Comparison of ENCODE assay signal across 16 mouse cellular contexts in genomic region chr1:84890503-84890902, GRCm38 (mm10). TPM values are rescaled to one million over a fixed set of nuclear protein-coding genes. Genes with fewer than 3 reads are reported as not detected.
DNase-seq lines count a peak whose midpoint lies in the region; ATAC-seq lines count a peak whose summit lies in the region.
"Had no signal": no experiment of that assay in that cellular context is flagged by ENCODE, and none has a peak within 500 bp of the region (broad histone marks: within the 10 kb centered on the region; RNA-seq: fewer than 3 reads in every experiment).

No protein-coding gene starts in this region.

- H3K9ac ChIP-seq in hindbrain, embryonic 13.5 days = no peak overlapping the region
- H3K9ac ChIP-seq in neural tube, embryonic 12.5 days = no peak overlapping the region
- H3K9ac ChIP-seq: embryonic facial prominence, embryonic 15.5 days; heart, embryonic 12.5 days; limb, embryonic 12.5 days; liver, embryonic 14.5 days had no signal

- DNase-seq in ES-CJ7 (ENCODE audit: low read depth, low spot score) = peak; percentile 94
- peak; percentile 24 for DNase-seq in forebrain, embryonic 10.5 days (ENCODE audit: extremely low spot score, low spot score)
- DNase-seq in right cerebral cortex, postnatal 10 days (ENCODE audit: low spot score in 2 of 2) = no peak
- no peak for DNase-seq in frontal cortex, postnatal 10 days (ENCODE audit: low spot score in 2 of 2)
- no peak for DNase-seq in MN1 (ENCODE audit: low spot score)
- DNase-seq: adrenal gland, adult 8-10 months; cerebellum, adult 2 months; kidney, adult 8-10 months had no signal

- H3K4me3 ChIP-seq in forebrain, embryonic 10.5 days = no peak overlapping the region
- no peak overlapping the region for H3K4me3 ChIP-seq in hindbrain, embryonic 13.5 days
- H3K4me3 ChIP-seq in neural tube, embryonic 12.5 days = no peak overlapping the region
- H3K4me3 ChIP-seq: embryonic facial prominence, embryonic 15.5 days; heart, embryonic 12.5 days; left cerebral cortex, adult 2 months; limb, embryonic 12.5 days had no signal

- peak overlapping the region; percentile 84 for H3K27ac ChIP-seq in forebrain, embryonic 10.5 days
- peak overlapping the region; percentile 77 for H3K27ac ChIP-seq in hindbrain, embryonic 13.5 days
- 0 out of 2 replicates have a peak overlapping the region, but pooled peaks have one; percentile 53 for H3K27ac ChIP-seq in neural tube, embryonic 12.5 days
- H3K27ac ChIP-seq: embryonic facial prominence, embryonic 15.5 days; left cerebral cortex, adult 2 months; limb, embryonic 12.5 days; liver, embryonic 14.5 days had no signal

- ATAC-seq in hindbrain, embryonic 13.5 days (ENCODE audit: low FRiP score) = 0 out of 2 replicates have a peak, but pooled peaks have one; percentile 11
- ATAC-seq in neural tube, embryonic 12.5 days (ENCODE audit: low FRiP score, low read depth) = peak; percentile 7; the same call in 1 of the 2 replicates
- ATAC-seq: lung, postnatal 0 days had no signal

- H3K4me2 ChIP-seq in hindbrain, embryonic 13.5 days = no peak overlapping the region; the same call in 1 of the 2 replicates
- H3K4me2 ChIP-seq in neural tube, embryonic 12.5 days (replicated peaks) = 0 out of 2 replicates have a peak overlapping the region, but pooled peaks have one; percentile 18
- H3K4me2 ChIP-seq: embryonic facial prominence, embryonic 15.5 days; heart, embryonic 12.5 days; limb, embryonic 12.5 days had no signal

- peaks cover 9% of the 10 kb centered on the region; the same call in 1 of the 2 replicates for H3K9me3 ChIP-seq in forebrain, embryonic 10.5 days
- H3K9me3 ChIP-seq in hindbrain, embryonic 13.5 days = no peaks in the 10 kb centered on the region
- H3K9me3 ChIP-seq in neural tube, embryonic 12.5 days = 0 out of 2 replicates have a peak, but pooled peaks cover 5% of the 10 kb centered on the region
- H3K9me3 ChIP-seq: embryonic facial prominence, embryonic 15.5 days; limb, embryonic 12.5 days had no signal

- no peaks in the 10 kb centered on the region for H3K27me3 ChIP-seq in forebrain, embryonic 10.5 days (ENCODE audit: poor library complexity, severe bottlenecking)
- H3K27me3 ChIP-seq in hindbrain, embryonic 13.5 days = no peaks in the 10 kb centered on the region
- H3K27me3 ChIP-seq in neural tube, embryonic 12.5 days (replicated peaks) = no peaks in the 10 kb centered on the region
- H3K27me3 ChIP-seq: embryonic facial prominence, embryonic 15.5 days; heart, embryonic 12.5 days; limb, embryonic 12.5 days had no signal

- WGBS in forebrain, embryonic 10.5 days = 65% methylated on average over 7 of the region's 7 CpGs
- WGBS in hindbrain, embryonic 13.5 days = 82% methylated on average over 7 of the region's 7 CpGs
- 86% methylated on average over 7 of the region's 7 CpGs for WGBS in neural tube, embryonic 12.5 days

- H3K4me1 ChIP-seq in forebrain, embryonic 10.5 days = peaks cover 21% of the 10 kb centered on the region
- peaks cover 14% of the 10 kb centered on the region for H3K4me1 ChIP-seq in hindbrain, embryonic 13.5 days (replicated peaks)
- H3K4me1 ChIP-seq in neural tube, embryonic 12.5 days = 0 out of 2 replicates have a peak, but pooled peaks cover 8% of the 10 kb centered on the region
- H3K4me1 ChIP-seq: embryonic facial prominence, embryonic 15.5 days; heart, embryonic 12.5 days; limb, embryonic 12.5 days had no signal

- H3K36me3 ChIP-seq in forebrain, embryonic 10.5 days (replicated peaks) = no peaks in the 10 kb centered on the region
- no peaks in the 10 kb centered on the region for H3K36me3 ChIP-seq in hindbrain, embryonic 13.5 days
- H3K36me3 ChIP-seq in neural tube, embryonic 12.5 days = no peaks in the 10 kb centered on the region
- H3K36me3 ChIP-seq: embryonic facial prominence, embryonic 15.5 days; heart, embryonic 12.5 days; limb, embryonic 12.5 days had no signal

RNA-seq across cellular contexts. Expression of gene Slc16a14, which starts 44.4 kb away (rescaled TPM):
- polyA plus RNA-seq in forebrain, embryonic 10.5 days (2016; fragmentation: Nextera tagmentation; extraction: Ambion mirVana) = 0.68 and 1.5 TPM in 2 replicates
- polyA plus RNA-seq in hindbrain, embryonic 13.5 days (2015; fragmentation: Nextera tagmentation; extraction: Ambion mirVana) = 14.0 and 14.6 TPM in 2 replicates
- 5.6 and 6.5 TPM in 2 replicates for polyA plus RNA-seq in neural tube, embryonic 12.5 days (2016; fragmentation: Nextera tagmentation; extraction: Ambion mirVana)
- polyA plus RNA-seq: liver, embryonic 14.5 days had no signal

RNA-seq across cellular contexts. Expression of gene Trip12, which starts 50.2 kb away (rescaled TPM):
- polyA plus RNA-seq in forebrain, embryonic 10.5 days (2016; fragmentation: Nextera tagmentation; extraction: Ambion mirVana) = 79.2 and 87.5 TPM in 2 replicates
- 59.9 and 66.5 TPM in 2 replicates for polyA plus RNA-seq in hindbrain, embryonic 13.5 days (2015; fragmentation: Nextera tagmentation; extraction: Ambion mirVana)
- polyA plus RNA-seq in neural tube, embryonic 12.5 days (2016; fragmentation: Nextera tagmentation; extraction: Ambion mirVana) = 85.0 and 86.4 TPM in 2 replicates

RNA-seq across cellular contexts. Expression of gene Fbxo36, which starts 50.9 kb away (rescaled TPM):
- 10.2 and 11.5 TPM in 2 replicates for polyA plus RNA-seq in forebrain, embryonic 10.5 days (2016; fragmentation: Nextera tagmentation; extraction: Ambion mirVana)
- 8.6 and 11.3 TPM in 2 replicates for polyA plus RNA-seq in hindbrain, embryonic 13.5 days (2015; fragmentation: Nextera tagmentation; extraction: Ambion mirVana)
- 6.7 and 8.3 TPM in 2 replicates for polyA plus RNA-seq in neural tube, embryonic 12.5 days (2016; fragmentation: Nextera tagmentation; extraction: Ambion mirVana)

Comparison
In these comparisons a context has a peak if more than half of its experiments do, and no peak if none do; other contexts are left out.
1. DNase-seq: peak in ES-CJ7 (single experiment) and forebrain, embryonic 10.5 days (single experiment); none in right cerebral cortex, postnatal 10 days (0 of 2), frontal cortex, postnatal 10 days (0 of 2) and MN1 (single experiment).
2. Peak in every context shown above with its lines, with median percentiles within 50 percentile points of each other: H3K27ac ChIP-seq.